Mouse (Mus musculus): ENCODE measurements around the gene Kcnc1.

Gene Kcnc1

GRCm38 (mm10) chr7:46471054-46471737, 74.9 kb downstream of the Kcnc1 start:
- DNase-seq (ENCODE audit: low spot score in 2 of 2), result no peak

- no peak for DNase-seq (ENCODE audit: low spot score in 2 of 2)
These were observed 76.8 kb downstream of the Kcnc1 start for GRCm38 (mm10) chr7:46473141-46473540.

GRCm38 (mm10) chr7:46475464-46475863, 79.2 kb downstream of the Kcnc1 start:
- no peak for DNase-seq (ENCODE audit: low spot score in 2 of 2)

- DNase-seq (ENCODE audit: low spot score in 2 of 2), result no peak
These were observed 81.2 kb downstream of the Kcnc1 start for GRCm38 (mm10) chr7:46477456-46477855.

- no peak for DNase-seq (ENCODE audit: low spot score in 2 of 2)
These were observed 83.5 kb downstream of the Kcnc1 start for GRCm38 (mm10) chr7:46479793-46480192.

- no peak for DNase-seq (ENCODE audit: low spot score in 2 of 2)
These were observed 85.8 kb downstream of the Kcnc1 start for GRCm38 (mm10) chr7:46482099-46482531.

GRCm38 (mm10) chr7:46483050-46483449, 86.8 kb downstream of the Kcnc1 start:
- no peak for DNase-seq (ENCODE audit: low spot score in 2 of 2)

- DNase-seq (ENCODE audit: low spot score in 2 of 2), result no peak
These were observed 87.9 kb downstream of the Kcnc1 start for GRCm38 (mm10) chr7:46484223-46484622.

- no peak for DNase-seq (ENCODE audit: low spot score in 2 of 2)
These were observed 90.5 kb downstream of the Kcnc1 start for GRCm38 (mm10) chr7:46486761-46487160.

GRCm38 (mm10) chr7:46487354-46487753, 91.1 kb downstream of the Kcnc1 start:
- DNase-seq (ENCODE audit: low spot score in 2 of 2), result no peak

All from spleen, postnatal 10 days (tissue).